Mouse (Mus musculus): Measurements from ENCODE around the gene Ireb2. TPM values are rescaled to one million over a fixed set of nuclear protein-coding genes. Genes with fewer than 3 reads are reported as not detected.

The Ireb2 gene
- polyA plus RNA-seq, 2 experiments = 38.0 to 39.9 TPM

- Histone ChIP-seq H3K27ac (replicated peaks; ENCODE audit: low read depth, low read length) (no peak overlapping the region), H3K4me2 (replicated peaks; ENCODE audit: low read depth, low read length, severe bottlenecking) (no peak overlapping the region), H3K9ac (ENCODE audit: low read depth, low read length, severe bottlenecking) (no peak overlapping the region), H3K36me3 (ENCODE audit: control insufficient read depth, insufficient read depth, low read length) (peaks cover 7% of the 10 kb centered on the region), H3K4me3 (replicated peaks; ENCODE audit: low read length) (no peak overlapping the region), H3K9me3 (ENCODE audit: control insufficient read depth, low read length) (no peaks in the 10 kb centered on the region), H3K27me3 (ENCODE audit: control insufficient read depth, insufficient read depth, low read length) (no peaks in the 10 kb centered on the region), H3K4me1 (ENCODE audit: control insufficient read depth, insufficient read depth, low read length) (0 out of 2 replicates have a peak, but pooled peaks cover 4% of the 10 kb centered on the region)
- no peak for ATAC-seq (ENCODE audit: low FRiP score, low read depth)
- DNase-seq (ENCODE audit: low spot score) = no peak
- TF ChIP-seq POLR2A (IDR thresholded peaks at IDR 0.05; ENCODE audit: borderline replicate concordance, extremely low read depth, insufficient read depth, insufficient read length) = no peak
- WGBS = 93% methylated on average over 5 of the region's 5 CpGs
Measured at GRCm38 (mm10) chr9:54918781-54919180, 55.2 kb downstream of the Ireb2 start.

GRCm38 (mm10) chr9:54919946-54920345 is 56.4 kb downstream of the Ireb2 start:
- Histone ChIP-seq H3K9ac (ENCODE audit: low read depth, low read length, severe bottlenecking) (no peak overlapping the region), H3K36me3 (ENCODE audit: control insufficient read depth, insufficient read depth, low read length) (peaks cover 7% of the 10 kb centered on the region), H3K9me3 (ENCODE audit: control insufficient read depth, low read length) (no peaks in the 10 kb centered on the region), H3K27ac (replicated peaks; ENCODE audit: low read depth, low read length) (no peak overlapping the region), H3K4me1 (ENCODE audit: control insufficient read depth, insufficient read depth, low read length) (0 out of 2 replicates have a peak, but pooled peaks cover 4% of the 10 kb centered on the region), H3K4me2 (replicated peaks; ENCODE audit: low read depth, low read length, severe bottlenecking) (no peak overlapping the region), H3K27me3 (ENCODE audit: control insufficient read depth, insufficient read depth, low read length) (no peaks in the 10 kb centered on the region), H3K4me3 (replicated peaks; ENCODE audit: low read length) (no peak overlapping the region)
- 55% methylated on average over 4 of the region's 4 CpGs for WGBS
- DNase-seq (ENCODE audit: low spot score) = no peak
- TF ChIP-seq POLR2A (IDR thresholded peaks at IDR 0.05; ENCODE audit: borderline replicate concordance, extremely low read depth, insufficient read depth, insufficient read length) = no peak
- ATAC-seq (ENCODE audit: low FRiP score, low read depth) = no peak

GRCm38 (mm10) chr9:54930741-54931140 is 67.2 kb downstream of the Ireb2 start:
- DNase-seq (ENCODE audit: low spot score) = no peak
- no peak for ATAC-seq (ENCODE audit: low FRiP score, low read depth)
- peaks cover 2% of the 10 kb centered on the region; the same call in 1 of the 2 replicates for H3K36me3 ChIP-seq (ENCODE audit: control insufficient read depth, insufficient read depth, low read length)
- H3K27ac ChIP-seq (replicated peaks; ENCODE audit: low read depth, low read length) = no peak overlapping the region
- no peak overlapping the region for H3K4me2 ChIP-seq (replicated peaks; ENCODE audit: low read depth, low read length, severe bottlenecking)
- TF ChIP-seq POLR2A (IDR thresholded peaks at IDR 0.05; ENCODE audit: borderline replicate concordance, extremely low read depth, insufficient read depth, insufficient read length) = no peak
- no peak overlapping the region for H3K4me3 ChIP-seq (replicated peaks; ENCODE audit: low read length)
- H3K27me3 ChIP-seq (ENCODE audit: control insufficient read depth, insufficient read depth, low read length) = no peaks in the 10 kb centered on the region
- H3K9ac ChIP-seq (ENCODE audit: low read depth, low read length, severe bottlenecking) = no peak overlapping the region
- H3K9me3 ChIP-seq (ENCODE audit: control insufficient read depth, low read length) = no peaks in the 10 kb centered on the region
- H3K4me1 ChIP-seq (ENCODE audit: control insufficient read depth, insufficient read depth, low read length) = no peaks in the 10 kb centered on the region
- 87% methylated on average over 1 of the region's 1 CpGs for WGBS

- ATAC-seq (ENCODE audit: low FRiP score, low read depth) = no peak
- TF ChIP-seq POLR2A (IDR thresholded peaks at IDR 0.05; ENCODE audit: borderline replicate concordance, extremely low read depth, insufficient read depth, insufficient read length) = no peak
- no peak overlapping the region for H3K4me2 ChIP-seq (replicated peaks; ENCODE audit: low read depth, low read length, severe bottlenecking)
- peaks cover 2% of the 10 kb centered on the region; the same call in 1 of the 2 replicates for H3K36me3 ChIP-seq (ENCODE audit: control insufficient read depth, insufficient read depth, low read length)
- H3K9ac ChIP-seq (ENCODE audit: low read depth, low read length, severe bottlenecking) = no peak overlapping the region
- no peaks in the 10 kb centered on the region for H3K9me3 ChIP-seq (ENCODE audit: control insufficient read depth, low read length)
- no peaks in the 10 kb centered on the region for H3K4me1 ChIP-seq (ENCODE audit: control insufficient read depth, insufficient read depth, low read length)
- 5% methylated on average over 1 of the region's 1 CpGs for WGBS
- H3K4me3 ChIP-seq (replicated peaks; ENCODE audit: low read length) = no peak overlapping the region
- no peak for DNase-seq (ENCODE audit: low spot score)
- no peak overlapping the region for H3K27ac ChIP-seq (replicated peaks; ENCODE audit: low read depth, low read length)
- H3K27me3 ChIP-seq (ENCODE audit: control insufficient read depth, insufficient read depth, low read length) = no peaks in the 10 kb centered on the region
Measured at GRCm38 (mm10) chr9:54931765-54932164, 68.2 kb downstream of the Ireb2 start.

- DNase-seq (ENCODE audit: low spot score) (no peak), ATAC-seq (ENCODE audit: low FRiP score, low read depth) (no peak)
- H3K4me3 ChIP-seq (replicated peaks; ENCODE audit: low read length) = no peak overlapping the region
- H3K4me1 ChIP-seq (ENCODE audit: control insufficient read depth, insufficient read depth, low read length) = no peaks in the 10 kb centered on the region
- TF ChIP-seq POLR2A (IDR thresholded peaks at IDR 0.05; ENCODE audit: borderline replicate concordance, extremely low read depth, insufficient read depth, insufficient read length) = no peak
- no peak overlapping the region for H3K9ac ChIP-seq (ENCODE audit: low read depth, low read length, severe bottlenecking)
- no peaks in the 10 kb centered on the region for H3K27me3 ChIP-seq (ENCODE audit: control insufficient read depth, insufficient read depth, low read length)
- 73% methylated on average over 2 of the region's 2 CpGs for WGBS
- peaks cover 2% of the 10 kb centered on the region; the same call in 1 of the 2 replicates for H3K36me3 ChIP-seq (ENCODE audit: control insufficient read depth, insufficient read depth, low read length)
- H3K9me3 ChIP-seq (ENCODE audit: control insufficient read depth, low read length) = no peaks in the 10 kb centered on the region
- H3K4me2 ChIP-seq (replicated peaks; ENCODE audit: low read depth, low read length, severe bottlenecking) = no peak overlapping the region
- H3K27ac ChIP-seq (replicated peaks; ENCODE audit: low read depth, low read length) = no peak overlapping the region
Measured at GRCm38 (mm10) chr9:54932379-54932778, 68.8 kb downstream of the Ireb2 start.

- Histone ChIP-seq H3K4me1 (ENCODE audit: control insufficient read depth, insufficient read depth, low read length) (no peaks in the 10 kb centered on the region), H3K9me3 (ENCODE audit: control insufficient read depth, low read length) (no peaks in the 10 kb centered on the region), H3K36me3 (ENCODE audit: control insufficient read depth, insufficient read depth, low read length) (peaks cover 10% of the 10 kb centered on the region; the same call in 1 of the 2 replicates), H3K9ac (ENCODE audit: low read depth, low read length, severe bottlenecking) (no peak overlapping the region), H3K27ac (replicated peaks; ENCODE audit: low read depth, low read length) (no peak overlapping the region), H3K27me3 (ENCODE audit: control insufficient read depth, insufficient read depth, low read length) (no peaks in the 10 kb centered on the region), H3K4me2 (replicated peaks; ENCODE audit: low read depth, low read length, severe bottlenecking) (no peak overlapping the region), H3K4me3 (replicated peaks; ENCODE audit: low read length) (no peak overlapping the region)
- ATAC-seq (ENCODE audit: low FRiP score, low read depth) (no peak), DNase-seq (ENCODE audit: low spot score) (no peak)
- WGBS = 85% methylated on average over 4 of the region's 4 CpGs
- TF ChIP-seq POLR2A (IDR thresholded peaks at IDR 0.05; ENCODE audit: borderline replicate concordance, extremely low read depth, insufficient read depth, insufficient read length) = no peak
Measured at GRCm38 (mm10) chr9:54942071-54942470, 78.5 kb downstream of the Ireb2 start.

Measured in limb, embryonic 14.5 days (tissue).